Mouse (Mus musculus): ENCODE measurements at regions not wholly inside any gene's neighbourhood (a gene's known extent, or its start where the extent isn't known, plus 50 kb on each side); places are given as distances from the start of the nearest gene placed in this dataset.
"Not testable (repeated sequence)": the region's sequence is repeated elsewhere in the genome, so short reads cannot be mapped to it uniquely, and the experiment has no call there.

DNA sequence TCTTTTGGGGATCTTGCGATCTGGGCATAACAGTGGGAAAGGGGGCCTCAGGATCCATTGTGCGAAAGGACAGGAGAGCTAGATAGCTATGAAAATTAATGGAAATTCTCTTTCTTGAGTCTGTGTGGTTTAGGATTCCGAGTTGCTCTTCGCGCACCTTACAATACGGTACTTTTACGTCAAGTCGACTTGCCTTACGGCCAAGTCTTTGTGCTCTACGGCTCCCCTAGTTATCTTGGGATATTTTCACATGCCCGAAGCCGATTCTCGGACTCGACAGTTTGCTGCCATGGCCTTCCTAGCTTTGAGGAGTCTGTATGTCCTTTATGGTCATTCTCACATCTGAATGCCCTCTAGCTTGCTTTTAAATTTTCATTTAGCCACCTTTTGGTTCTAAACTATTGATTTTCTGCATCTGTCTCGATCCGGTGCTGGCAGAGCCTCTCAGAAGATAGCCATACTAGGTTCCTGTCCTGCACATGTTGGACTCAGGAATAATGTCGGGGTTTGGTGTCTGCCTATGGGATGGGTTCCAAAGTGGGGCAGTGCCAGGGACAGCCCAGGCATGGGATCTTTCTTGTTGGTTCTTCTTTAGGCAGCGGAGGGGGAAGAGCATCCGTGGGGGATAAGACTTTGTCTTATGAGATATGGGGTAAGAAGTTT is 109.0 kb upstream of the Olfr1324 start:
- peak; percentile 36 to 56 for DNase-seq (ENCODE audit: low spot score in 2 of 2)

DNA sequence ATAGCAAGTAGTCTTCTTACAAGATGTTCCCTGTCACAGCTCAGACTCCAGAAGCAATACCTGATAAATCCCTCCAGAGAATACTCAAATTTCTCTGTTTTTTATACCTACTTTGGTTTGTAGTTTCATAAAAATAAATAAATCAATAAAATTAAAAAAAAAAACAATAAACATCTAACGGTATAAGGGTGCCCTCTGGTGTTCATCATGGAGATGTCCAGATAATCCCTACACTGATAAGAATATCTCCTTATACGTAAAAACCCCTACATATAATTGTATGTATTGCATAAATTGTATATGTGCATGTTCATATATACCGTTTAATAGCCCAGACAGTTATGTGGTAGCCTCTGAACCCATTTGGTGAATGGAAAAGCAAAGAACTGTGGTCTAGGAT is 75.7 kb upstream of the Olfr1324 start:
- no peak for DNase-seq (ENCODE audit: low spot score in 2 of 2)

DNA sequence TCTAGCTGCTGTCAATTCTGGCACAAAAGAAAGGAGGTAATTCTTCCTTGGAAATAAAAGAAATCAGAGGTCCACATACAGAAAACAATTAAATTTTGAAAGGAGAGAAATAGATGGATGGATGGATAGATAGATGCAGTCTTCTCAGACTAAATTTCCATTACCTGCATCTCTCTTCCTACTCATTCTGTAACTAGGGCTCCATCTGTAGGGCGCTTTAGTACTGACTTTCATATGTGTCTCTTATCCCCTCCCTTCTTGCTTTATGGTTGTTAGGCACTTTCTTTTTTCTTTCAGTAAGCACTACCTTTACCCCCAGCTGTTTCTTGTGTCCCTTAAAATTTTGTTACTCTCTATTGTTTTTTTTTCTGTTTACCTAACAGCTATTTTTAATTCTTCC is 72.9 kb upstream of the Olfr1324 start:
- no peak for DNase-seq (ENCODE audit: low spot score in 2 of 2)

DNA sequence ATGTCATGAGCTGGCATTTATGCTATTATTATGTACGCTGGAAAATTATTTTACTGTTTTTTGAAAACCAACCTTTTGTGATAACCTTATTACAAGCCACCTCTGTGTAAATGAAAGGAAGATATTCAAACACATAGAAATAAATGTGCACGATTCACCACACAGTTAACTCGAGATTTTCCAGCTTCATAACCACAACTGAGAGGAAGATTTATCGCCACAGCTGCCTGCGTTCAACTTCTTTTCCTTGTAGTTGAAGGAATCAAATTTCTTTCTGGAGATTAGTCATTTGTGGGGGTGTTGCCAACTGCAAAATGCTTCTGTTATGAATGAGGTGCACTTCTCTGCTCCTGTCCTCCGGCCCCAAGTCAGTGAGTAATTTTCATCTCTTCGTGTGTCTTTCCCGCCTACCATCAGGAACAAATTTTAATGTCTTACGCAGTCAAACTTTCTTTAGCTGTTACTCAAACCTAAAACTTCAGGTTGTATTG is 62.2 kb upstream of the Olfr1324 start:
- not testable (repeated sequence) for DNase-seq (ENCODE audit: low spot score in 2 of 2)
